Mouse (Mus musculus): ENCODE measurements around the gene Ociad2. TPM values are rescaled to one million over a fixed set of nuclear protein-coding genes. Genes with fewer than 3 reads are reported as not detected.

Ociad2 gene
- polyA plus RNA-seq (2015; fragmentation: Nextera tagmentation; extraction: Ambion mirVana): 162 and 173 TPM in 2 replicates

DNA sequence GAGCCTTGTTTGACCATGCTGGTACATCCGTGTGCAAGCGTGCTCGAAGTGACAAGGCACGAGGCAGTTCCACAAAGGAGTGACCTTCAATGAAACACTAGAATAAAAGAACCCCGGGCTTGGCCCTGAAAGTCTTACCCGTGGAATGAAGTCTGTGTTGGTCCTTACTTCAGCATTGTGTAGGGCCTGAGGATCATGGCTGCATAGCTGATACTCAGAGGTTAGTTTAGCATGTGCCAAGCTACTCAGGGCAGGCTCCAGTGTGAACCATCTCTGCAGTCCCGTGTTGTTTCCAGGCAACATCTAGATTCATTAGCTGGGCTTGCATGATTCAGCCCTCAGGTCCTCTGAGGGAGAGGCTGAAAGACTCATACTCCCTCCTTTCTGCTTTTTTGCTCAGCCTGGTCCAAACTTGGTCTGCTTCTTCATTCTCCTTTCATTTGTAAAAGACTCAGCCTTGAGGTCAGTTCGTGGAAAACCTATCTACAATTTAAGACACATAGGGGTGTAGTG, at the start of gene Ociad2:
Ociad2 (minus strand) TSS at position 306 of the 513 bp plus-strand sequence.
- 69% methylated on average over 8 of the region's 8 CpGs for WGBS
- H3K27ac ChIP-seq (replicated peaks): no peak within 1 kb of the TSS
- TF ChIP-seq EP300 (optimal IDR thresholded peaks at IDR 0.05): no peak
- no peak for TF ChIP-seq CTCF (IDR thresholded peaks at IDR 0.05; ENCODE audit: low read depth)
- 0 out of 2 replicates have a peak, but pooled peaks cover 2% of the 10 kb centered on the region for H3K4me1 ChIP-seq (replicated peaks; ENCODE audit: control insufficient read depth, insufficient read depth)
- H3K9me3 ChIP-seq (ENCODE audit: control insufficient read depth, low read length): no peaks in the 10 kb centered on the region
- no peaks in the 10 kb centered on the region for H3K36me3 ChIP-seq (ENCODE audit: control insufficient read depth, insufficient read depth, low read length)
- DNase-seq (ENCODE audit: low spot score) (no peak), ATAC-seq (ENCODE audit: low FRiP score, low TSS enrichment) (no peak)
- H3K4me2 ChIP-seq (replicated peaks; ENCODE audit: low read depth): no peak within 1 kb of the TSS
- no peak within 1 kb of the TSS for H3K9ac ChIP-seq (ENCODE audit: low read length)
- H3K4me3 ChIP-seq (ENCODE audit: low read depth, low read length): no peak within 1 kb of the TSS
- H3K27me3 ChIP-seq (ENCODE audit: control insufficient read depth, insufficient read depth, low read length): no peaks in the 10 kb centered on the region

- TF ChIP-seq EP300 (optimal IDR thresholded peaks at IDR 0.05): no peak
- TF ChIP-seq CTCF (IDR thresholded peaks at IDR 0.05; ENCODE audit: low read depth): no peak
- no peak overlapping the region for H3K4me2 ChIP-seq (replicated peaks; ENCODE audit: low read depth)
- 0 out of 2 replicates have a peak, but pooled peaks have one; percentile 43 for ATAC-seq (ENCODE audit: low FRiP score, low TSS enrichment)
- H3K4me3 ChIP-seq (ENCODE audit: low read depth, low read length): no peak overlapping the region
- WGBS: 59% methylated on average over 4 of the region's 4 CpGs
- H3K36me3 ChIP-seq (ENCODE audit: control insufficient read depth, insufficient read depth, low read length): no peaks in the 10 kb centered on the region
- no peak overlapping the region for H3K9ac ChIP-seq (ENCODE audit: low read length)
- no peaks in the 10 kb centered on the region for H3K9me3 ChIP-seq (ENCODE audit: control insufficient read depth, low read length)
- no peaks in the 10 kb centered on the region for H3K27me3 ChIP-seq (ENCODE audit: control insufficient read depth, insufficient read depth, low read length)
- no peak overlapping the region for H3K27ac ChIP-seq (replicated peaks)
- no peak for DNase-seq (ENCODE audit: low spot score)
- no peaks in the 10 kb centered on the region for H3K4me1 ChIP-seq (replicated peaks; ENCODE audit: control insufficient read depth, insufficient read depth)
Measured at GRCm38 (mm10) chr5:73383647-73383970, 42.8 kb upstream of the Ociad2 start.

DNA sequence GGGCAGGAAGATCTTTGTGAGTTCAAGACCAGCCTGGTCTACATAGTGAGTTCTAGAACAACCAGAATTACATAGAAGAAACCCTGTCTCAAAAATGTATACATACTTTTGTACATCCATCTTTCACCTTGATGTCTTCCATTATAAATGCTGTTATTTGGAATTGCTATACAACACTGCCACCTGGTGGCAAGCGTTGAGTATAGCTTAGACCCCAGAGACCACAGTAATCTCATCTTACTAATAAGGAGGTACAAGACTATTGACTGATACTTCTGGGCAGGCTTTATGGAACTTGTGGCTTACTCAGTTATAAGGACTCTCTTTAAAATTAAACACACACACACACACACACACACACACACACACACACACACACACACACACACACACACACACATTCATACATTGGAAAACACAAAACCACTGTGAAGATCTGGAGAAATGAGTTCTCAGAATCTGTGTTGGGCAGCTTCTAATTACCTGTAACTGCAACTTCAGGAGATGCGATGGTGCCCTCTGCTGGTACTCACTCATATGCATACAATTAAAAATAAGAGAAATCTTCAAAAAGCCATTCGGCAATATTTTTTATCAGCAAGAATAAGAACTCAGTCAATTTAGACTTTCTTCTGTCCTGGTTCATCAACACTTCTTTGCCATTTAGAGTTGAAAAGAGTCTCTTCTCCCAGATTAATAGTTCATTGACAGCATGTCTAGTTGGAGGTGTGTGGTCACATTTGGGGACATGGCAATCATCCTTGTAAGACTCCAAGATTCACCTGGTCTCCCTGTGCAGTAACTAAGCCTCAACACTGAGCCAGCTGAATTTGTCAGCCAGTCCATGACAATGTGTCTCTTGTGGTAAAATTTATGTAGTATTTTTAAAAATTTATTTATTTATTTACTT, 42.2 kb upstream of the Ociad2 start:
- no peaks in the 10 kb centered on the region for H3K27me3 ChIP-seq (ENCODE audit: control insufficient read depth, insufficient read depth, low read length)

GRCm38 (mm10) chr5:73381976-73382540, 41.2 kb upstream of the Ociad2 start:
- Histone ChIP-seq H3K4me3 (ENCODE audit: low read depth, low read length) (no peak overlapping the region), H3K27me3 (ENCODE audit: control insufficient read depth, insufficient read depth, low read length) (no peaks in the 10 kb centered on the region), H3K36me3 (ENCODE audit: control insufficient read depth, insufficient read depth, low read length) (no peaks in the 10 kb centered on the region), H3K4me1 (replicated peaks; ENCODE audit: control insufficient read depth, insufficient read depth) (no peaks in the 10 kb centered on the region), H3K4me2 (replicated peaks; ENCODE audit: low read depth) (no peak overlapping the region), H3K9me3 (ENCODE audit: control insufficient read depth, low read length) (no peaks in the 10 kb centered on the region), H3K27ac (replicated peaks) (no peak overlapping the region), H3K9ac (ENCODE audit: low read length) (no peak overlapping the region)
- 78% methylated on average over 9 of the region's 9 CpGs for WGBS
- no peak for ATAC-seq (ENCODE audit: low FRiP score, low TSS enrichment)
- no peak for DNase-seq (ENCODE audit: low spot score)
- TF ChIP-seq EP300 (optimal IDR thresholded peaks at IDR 0.05): no peak
- no peak for TF ChIP-seq CTCF (IDR thresholded peaks at IDR 0.05; ENCODE audit: low read depth)

More for the DNA sequence above, 42.2 kb upstream of the Ociad2 start:
- no peak overlapping the region for H3K27ac ChIP-seq (replicated peaks)
- H3K4me2 ChIP-seq (replicated peaks; ENCODE audit: low read depth): no peak overlapping the region
- TF ChIP-seq EP300 (optimal IDR thresholded peaks at IDR 0.05) (no peak), CTCF (IDR thresholded peaks at IDR 0.05; ENCODE audit: low read depth) (peak; percentile 81)
- DNase-seq (ENCODE audit: low spot score): peak; percentile 69
- no peak overlapping the region for H3K9ac ChIP-seq (ENCODE audit: low read length)
- ATAC-seq (ENCODE audit: low FRiP score, low TSS enrichment): no peak
- H3K9me3 ChIP-seq (ENCODE audit: control insufficient read depth, low read length): no peaks in the 10 kb centered on the region
- WGBS: 24% methylated on average over 3 of the region's 3 CpGs
- H3K4me1 ChIP-seq (replicated peaks; ENCODE audit: control insufficient read depth, insufficient read depth): no peaks in the 10 kb centered on the region
- no peak overlapping the region for H3K4me3 ChIP-seq (ENCODE audit: low read depth, low read length)
- H3K36me3 ChIP-seq (ENCODE audit: control insufficient read depth, insufficient read depth, low read length): no peaks in the 10 kb centered on the region

DNA sequence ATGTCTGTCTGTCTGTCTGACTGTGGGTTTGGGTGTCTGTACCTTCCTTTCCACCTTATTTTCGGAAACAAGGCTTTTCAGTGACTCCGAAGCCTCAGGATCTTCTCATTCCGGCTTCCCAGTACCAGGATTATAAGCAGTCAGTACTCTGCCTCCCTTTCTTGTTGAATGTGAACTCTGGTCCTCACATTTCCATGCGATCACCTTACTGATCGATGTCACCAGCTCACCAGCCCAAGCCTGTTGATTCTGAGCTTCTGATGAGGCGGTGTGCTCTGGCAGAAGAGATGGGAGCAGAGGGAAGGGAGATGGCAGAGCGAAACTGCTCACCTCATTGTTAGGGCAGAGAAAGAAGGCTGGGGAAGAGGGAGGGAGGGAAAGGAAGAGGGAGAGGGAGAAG, 40.7 kb upstream of the Ociad2 start:
- Histone ChIP-seq H3K9me3 (ENCODE audit: control insufficient read depth, low read length) (no peaks in the 10 kb centered on the region), H3K27me3 (ENCODE audit: control insufficient read depth, insufficient read depth, low read length) (no peaks in the 10 kb centered on the region), H3K36me3 (ENCODE audit: control insufficient read depth, insufficient read depth, low read length) (no peaks in the 10 kb centered on the region), H3K4me1 (replicated peaks; ENCODE audit: control insufficient read depth, insufficient read depth) (no peaks in the 10 kb centered on the region), H3K9ac (ENCODE audit: low read length) (no peak overlapping the region), H3K4me2 (replicated peaks; ENCODE audit: low read depth) (no peak overlapping the region), H3K4me3 (ENCODE audit: low read depth, low read length) (no peak overlapping the region), H3K27ac (replicated peaks) (no peak overlapping the region)
- ATAC-seq (ENCODE audit: low FRiP score, low TSS enrichment) (no peak), DNase-seq (ENCODE audit: low spot score) (no peak)
- WGBS: 81% methylated on average over 6 of the region's 7 CpGs
- TF ChIP-seq CTCF (IDR thresholded peaks at IDR 0.05; ENCODE audit: low read depth) (no peak), EP300 (optimal IDR thresholded peaks at IDR 0.05) (no peak)

DNA sequence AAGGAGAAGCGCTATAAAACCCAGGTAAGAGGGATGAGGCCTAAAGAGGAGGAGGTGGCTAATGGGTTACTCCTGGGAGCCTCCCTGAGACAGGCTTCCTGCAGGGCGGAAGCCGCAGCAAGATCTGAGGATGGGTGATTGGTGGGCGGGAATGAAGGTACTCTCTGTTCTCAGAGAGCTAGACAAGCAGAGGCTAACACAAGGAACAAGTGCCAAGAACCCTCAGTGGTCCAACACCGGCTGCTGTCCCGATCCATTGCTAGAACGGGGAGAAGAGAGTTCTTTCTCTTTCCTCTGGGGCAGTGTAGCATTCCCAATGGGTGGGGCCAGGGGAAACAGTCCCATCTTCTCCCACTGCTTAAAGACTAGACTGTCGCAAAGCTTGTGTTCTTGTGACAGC, 40.0 kb upstream of the Ociad2 start:
- ATAC-seq (ENCODE audit: low FRiP score, low TSS enrichment) (no peak), DNase-seq (ENCODE audit: low spot score) (no peak)
- H3K4me3 ChIP-seq (ENCODE audit: low read depth, low read length): no peak overlapping the region
- H3K36me3 ChIP-seq (ENCODE audit: control insufficient read depth, insufficient read depth, low read length): no peaks in the 10 kb centered on the region
- no peaks in the 10 kb centered on the region for H3K4me1 ChIP-seq (replicated peaks; ENCODE audit: control insufficient read depth, insufficient read depth)
- H3K4me2 ChIP-seq (replicated peaks; ENCODE audit: low read depth): no peak overlapping the region
- no peak for TF ChIP-seq CTCF (IDR thresholded peaks at IDR 0.05; ENCODE audit: low read depth)
- TF ChIP-seq EP300 (optimal IDR thresholded peaks at IDR 0.05): no peak
- WGBS: 55% methylated on average over 8 of the region's 8 CpGs
- no peaks in the 10 kb centered on the region for H3K9me3 ChIP-seq (ENCODE audit: control insufficient read depth, low read length)
- H3K27ac ChIP-seq (replicated peaks): no peak overlapping the region
- no peak overlapping the region for H3K9ac ChIP-seq (ENCODE audit: low read length)
- no peaks in the 10 kb centered on the region for H3K27me3 ChIP-seq (ENCODE audit: control insufficient read depth, insufficient read depth, low read length)

Data from stomach, postnatal 0 days (tissue).